Mouse (Mus musculus): ENCODE results near the gene Pgam2. TPM values are rescaled to one million over a fixed set of nuclear protein-coding genes. Genes with fewer than 3 reads are reported as not detected.
"Not testable (repeated sequence)": the region's sequence is repeated elsewhere in the genome, so short reads cannot be mapped to it uniquely, and the experiment has no call there.

Pgam2 gene
- total RNA-seq, 2 experiments from 2014 or later: 2,835 to 2,943 TPM

DNA sequence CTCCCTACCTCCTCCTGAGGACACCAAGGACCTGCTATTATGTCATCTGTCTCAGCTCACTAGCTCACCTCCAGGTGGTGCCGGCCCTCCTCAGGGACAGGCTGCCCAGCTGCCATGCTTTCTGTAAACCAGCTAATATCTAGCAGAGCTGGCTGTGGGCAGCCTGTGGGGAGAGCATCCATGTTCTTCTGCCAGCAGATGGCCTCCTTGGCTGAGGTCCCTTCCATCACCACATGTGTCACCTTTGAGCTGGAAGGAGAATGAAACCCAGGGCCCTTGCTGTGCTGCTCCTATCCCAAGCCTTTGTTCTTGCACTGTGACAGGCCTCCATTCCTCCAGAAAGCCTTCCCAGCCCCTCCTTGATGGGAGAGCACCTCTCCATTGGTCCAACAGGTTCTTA, 32.6 kb upstream of the Pgam2 start:
- Histone ChIP-seq H3K4me3 (no peak overlapping the region), H3K27ac (peak overlapping the region; percentile 78; the same call in 1 of the 2 replicates)
- peak; percentile 44 for TF ChIP-seq CTCF (IDR thresholded peaks at IDR 0.05)
- intact Hi-C loops (cut with DNase I): loop anchor here (2.0 kb wide), 1 partner anchor 33 kb away; the partner anchor contains the start of gene Pgam2
- DNase-seq: peak; percentile 60

DNA sequence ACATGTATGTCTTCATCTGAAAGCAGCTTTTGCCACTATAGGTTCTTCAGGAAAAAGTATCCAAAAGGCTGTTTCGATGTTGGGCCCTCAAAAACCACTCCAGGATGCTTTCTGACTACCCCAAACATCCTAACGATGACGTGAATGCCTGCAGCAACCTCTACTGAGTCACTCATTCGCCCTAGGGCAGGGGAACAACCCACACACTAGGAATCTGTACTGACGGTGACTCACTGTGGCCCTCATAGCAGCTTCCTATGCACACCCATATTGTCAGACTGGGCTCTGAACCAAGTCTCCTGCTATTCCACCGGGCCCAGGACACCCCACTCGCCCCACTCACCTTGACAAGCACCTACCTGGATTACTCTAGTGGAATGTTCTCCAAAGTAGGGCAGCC, 31.5 kb upstream of the Pgam2 start:
- intact Hi-C loops (cut with DNase I): no loop called here
- H3K4me3 ChIP-seq: peak overlapping the region; percentile 24
- TF ChIP-seq CTCF (IDR thresholded peaks at IDR 0.05): no peak

DNA sequence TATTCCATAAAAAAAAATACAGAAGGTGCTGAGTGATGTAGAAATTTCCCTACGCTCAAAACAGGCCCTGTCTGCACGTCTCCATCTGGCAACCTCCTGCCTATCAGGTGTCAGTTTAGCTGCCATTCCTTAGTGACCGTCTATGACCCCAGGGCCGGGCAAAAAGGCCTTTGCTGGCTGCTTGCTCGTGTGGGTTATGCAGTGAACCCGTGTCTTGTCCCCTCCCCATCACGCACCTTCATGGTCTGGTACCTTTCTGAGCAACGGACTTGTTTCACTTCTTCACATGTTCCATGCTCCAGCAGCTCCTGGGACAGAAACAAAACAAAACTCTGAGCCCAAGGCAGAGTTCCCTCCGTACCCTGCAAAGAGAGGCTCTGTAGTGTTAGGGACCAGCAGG, 31.0 kb upstream of the Pgam2 start:
- H3K27ac ChIP-seq: peak overlapping the region; percentile 78
- no peak for TF ChIP-seq CTCF (IDR thresholded peaks at IDR 0.05)
- peak overlapping the region; percentile 24 for H3K4me3 ChIP-seq
- intact Hi-C loops (cut with DNase I): no loop called here
- peak; percentile 62 for DNase-seq

More for the DNA sequence above, 31.5 kb upstream of the Pgam2 start:
- peak overlapping the region; percentile 78 for H3K27ac ChIP-seq
- no peak for DNase-seq

DNA sequence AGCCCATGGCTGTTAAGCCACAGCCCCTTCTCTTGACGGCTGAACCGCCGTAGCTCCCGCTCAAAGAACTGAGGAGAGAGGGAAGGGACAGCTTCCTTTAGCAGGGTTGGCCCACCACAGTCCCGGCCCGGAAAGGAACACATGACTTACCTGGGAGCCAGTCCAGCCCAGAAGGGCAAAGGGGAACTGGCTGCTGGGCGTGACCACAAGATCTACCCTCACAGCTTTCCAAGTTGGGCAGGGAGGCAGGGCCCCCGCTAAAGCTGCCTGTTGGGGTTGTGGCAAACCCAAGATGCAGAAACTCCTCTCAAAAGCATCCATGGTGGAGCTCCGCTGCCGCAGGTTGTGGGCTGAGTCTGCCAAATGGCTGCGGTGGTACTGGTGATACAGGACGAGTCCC, 25.8 kb upstream of the Pgam2 start:
- H3K4me3 ChIP-seq: peak overlapping the region; percentile 37
- peak; percentile 68 for DNase-seq
- peak overlapping the region; percentile 79 for H3K27ac ChIP-seq
- TF ChIP-seq CTCF (IDR thresholded peaks at IDR 0.05): no peak
- intact Hi-C loops (cut with DNase I): no loop called here

- H3K27ac ChIP-seq: peak overlapping the region; percentile 79
- intact Hi-C loops (cut with DNase I): no loop called here
- DNase-seq: no peak
- TF ChIP-seq CTCF (IDR thresholded peaks at IDR 0.05): no peak
- H3K4me3 ChIP-seq: peak overlapping the region; percentile 37; the same call in 1 of the 2 replicates
These were observed 25.1 kb upstream of the Pgam2 start for GRCm38 (mm10) chr11:5828509-5829191.

GRCm38 (mm10) chr11:5827931-5828330, 24.4 kb upstream of the Pgam2 start:
- Histone ChIP-seq H3K4me3 (no peak overlapping the region), H3K27ac (no peak overlapping the region)
- DNase-seq: no peak
- no peak for TF ChIP-seq CTCF (IDR thresholded peaks at IDR 0.05)
- intact Hi-C loops (cut with DNase I): no loop called here

DNA sequence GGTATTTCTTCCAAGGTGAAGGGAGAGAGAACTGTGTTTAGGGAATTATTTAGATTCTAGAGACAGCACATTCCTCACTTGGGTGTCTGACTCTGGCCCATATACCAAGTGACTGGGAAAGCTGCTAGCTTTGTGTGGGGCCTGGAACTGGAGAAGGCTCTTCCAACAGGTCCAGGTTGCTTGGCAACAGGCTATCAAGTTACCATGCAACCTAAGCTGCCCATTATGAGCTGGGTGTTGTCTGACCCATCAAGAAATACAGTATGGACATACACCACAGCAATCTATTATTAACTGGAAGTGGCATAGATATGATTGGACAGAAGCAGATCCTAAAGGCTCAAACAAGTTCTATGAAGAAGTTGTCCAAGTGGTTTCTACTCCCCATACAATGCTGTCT, 21.9 kb upstream of the Pgam2 start:
- TF ChIP-seq CTCF (IDR thresholded peaks at IDR 0.05): no peak
- intact Hi-C loops (cut with DNase I): no loop called here
- no peak overlapping the region for H3K27ac ChIP-seq
- no peak for DNase-seq
- H3K4me3 ChIP-seq: no peak overlapping the region

GRCm38 (mm10) chr11:5819223-5819622, 15.7 kb upstream of the Pgam2 start:
- no peak for TF ChIP-seq CTCF (IDR thresholded peaks at IDR 0.05)
- Histone ChIP-seq H3K4me3 (no peak overlapping the region), H3K27ac (no peak overlapping the region)
- intact Hi-C loops (cut with DNase I): no loop called here
- no peak for DNase-seq

GRCm38 (mm10) chr11:5813381-5813780, 9.8 kb upstream of the Pgam2 start:
- intact Hi-C loops (cut with DNase I): no loop called here
- Histone ChIP-seq H3K4me3 (no peak overlapping the region), H3K27ac (no peak overlapping the region)
- no peak for DNase-seq
- no peak for TF ChIP-seq CTCF (IDR thresholded peaks at IDR 0.05)

DNA sequence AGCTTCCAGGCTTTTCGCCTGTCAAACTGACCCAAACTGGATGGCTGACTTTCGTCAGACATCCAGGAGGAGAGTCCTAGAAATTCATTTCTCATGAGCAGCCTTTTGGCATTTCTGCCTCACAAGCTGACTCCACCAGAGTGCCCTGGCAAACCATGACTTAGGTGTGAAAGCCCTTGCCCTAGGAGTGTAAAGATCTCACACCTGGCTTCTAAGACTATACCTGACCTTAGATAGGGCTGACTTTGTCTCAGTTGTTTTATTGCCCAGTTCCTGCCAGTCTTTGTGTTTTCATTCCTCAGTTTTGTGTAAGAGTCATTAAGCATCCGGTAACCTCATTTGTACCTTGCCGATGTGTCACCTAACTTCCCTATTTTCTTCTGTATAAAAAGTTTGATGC, 6.0 kb upstream of the Pgam2 start:
- intact Hi-C loops (cut with DNase I); H3K4me3 ChIP-seq; DNase-seq; H3K27ac ChIP-seq: not testable (repeated sequence)

DNA sequence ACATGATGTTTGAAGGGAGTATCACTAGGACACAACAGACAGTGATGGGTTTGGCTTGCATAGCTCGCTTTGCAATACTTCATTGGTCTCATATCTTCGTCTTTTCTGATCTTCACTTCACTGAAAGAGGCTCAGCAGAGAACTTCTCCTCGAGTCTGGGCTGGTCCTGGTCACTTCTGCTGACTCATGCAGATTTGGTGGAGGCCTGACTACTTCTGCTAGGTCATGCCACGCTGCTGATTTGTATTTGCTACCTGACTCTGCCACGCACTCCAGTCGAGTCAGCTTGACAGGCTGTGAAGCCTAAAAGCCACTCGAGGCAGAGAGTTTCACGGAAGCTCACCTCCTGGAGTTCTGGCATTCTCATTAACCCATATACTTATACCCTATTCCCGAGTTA, 4.4 kb upstream of the Pgam2 start:
- no peak for TF ChIP-seq CTCF (IDR thresholded peaks at IDR 0.05)
- intact Hi-C loops (cut with DNase I): no loop called here
- DNase-seq: no peak
- Histone ChIP-seq H3K27ac (no peak overlapping the region), H3K4me3 (no peak overlapping the region)

GRCm38 (mm10) chr11:5805711-5806110, 2.2 kb upstream of the Pgam2 start:
- Histone ChIP-seq H3K27ac (no peak overlapping the region; the same call in 1 of the 2 replicates), H3K4me3 (no peak overlapping the region)
- intact Hi-C loops (cut with DNase I): no loop called here
- no peak for DNase-seq
- TF ChIP-seq CTCF (IDR thresholded peaks at IDR 0.05): no peak

DNA sequence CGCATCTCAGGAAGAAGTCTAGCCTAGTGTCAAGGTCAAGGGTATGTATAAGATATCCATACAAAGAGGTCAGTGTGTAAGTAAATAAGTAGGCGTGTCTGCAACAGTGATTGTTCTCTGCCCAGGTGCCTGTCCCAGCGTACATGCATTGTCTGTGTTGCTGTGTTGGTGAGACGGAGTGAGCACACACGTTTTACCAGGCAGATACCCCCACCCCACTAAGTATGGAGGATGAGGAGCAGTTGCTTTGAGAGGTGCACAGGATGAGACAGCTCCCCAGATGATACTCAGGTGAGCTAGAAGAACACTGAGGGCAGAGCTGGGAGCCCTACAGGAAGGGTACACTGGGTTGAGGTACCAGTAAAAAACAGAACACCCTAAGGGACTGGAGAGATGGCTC, 641 bp upstream of the Pgam2 start:
- TF ChIP-seq CTCF (IDR thresholded peaks at IDR 0.05): no peak
- H3K4me3 ChIP-seq: peak overlapping the region; percentile 23
- intact Hi-C loops (cut with DNase I): no loop called here
- no peak for DNase-seq
- H3K27ac ChIP-seq: peak overlapping the region; percentile 98
